Mouse (Mus musculus) hindlimb bud, embryonic 11.5 days (tissue): Measurements from ENCODE around the gene Rprd2.
A peak's percentile ranks its signal among the peaks of the same experiment; 100 is the strongest.
"Not testable (repeated sequence)": the region's sequence is repeated elsewhere in the genome, so short reads cannot be mapped to it uniquely, and the experiment has no call there.

Experiments
- DNase-seq: peaks from one replicate; pipeline ENCODE4 v3.0.0-alpha.2; 2012; ENCODE audit warnings: low read depth, low spot score; ENCODE audit errors: extremely low spot score

Rprd2 gene

DNA sequence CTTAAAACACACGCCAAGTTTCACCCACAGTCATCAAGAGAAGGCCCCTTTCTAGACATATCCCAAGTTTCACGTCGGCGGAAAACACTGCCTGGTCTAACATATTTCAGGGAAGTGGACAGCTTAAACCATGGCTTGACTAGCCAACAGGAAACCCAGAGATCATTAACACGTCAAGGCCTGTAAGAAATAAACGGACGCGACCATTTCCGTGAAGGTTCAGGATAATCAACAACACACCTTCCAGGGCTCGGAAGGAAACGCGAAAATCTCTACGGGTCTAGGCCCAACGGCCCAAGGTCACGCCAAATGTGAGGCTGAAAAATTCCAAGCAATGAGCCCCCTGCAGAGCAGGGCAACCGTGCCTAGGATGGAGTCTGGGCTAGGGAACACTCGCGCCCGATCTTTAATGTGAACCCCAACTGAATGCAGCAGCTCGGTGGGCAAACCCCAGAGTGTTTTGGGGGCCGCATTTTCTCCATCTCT is 594 bp downstream of the Rprd2 start:
- DNase-seq: peak; percentile 57

- DNase-seq: no peak
Measured at GRCm38 (mm10) chr3:95816681-95817080, 2.0 kb downstream of the Rprd2 start.

DNA sequence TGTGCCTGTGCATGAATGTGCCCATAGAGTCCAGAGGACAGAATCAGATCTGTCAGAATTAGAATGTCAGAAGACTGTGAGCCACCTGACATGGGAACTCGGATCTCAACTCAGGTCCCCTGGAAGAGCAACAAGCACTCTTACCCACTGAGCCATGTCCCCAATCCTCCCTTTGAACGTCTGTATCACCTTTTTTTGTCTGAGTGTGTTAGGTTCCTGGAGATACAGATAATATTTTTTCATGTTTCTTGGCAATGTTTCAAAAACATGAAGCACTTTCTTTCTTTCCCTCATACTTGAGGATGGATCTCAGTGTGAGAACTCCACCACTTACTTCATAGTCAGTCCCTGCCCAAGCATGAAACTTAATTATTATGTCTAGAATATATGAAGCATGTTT is 10.3 kb downstream of the Rprd2 start:
- no peak for DNase-seq

- DNase-seq: not testable (repeated sequence)
Measured at GRCm38 (mm10) chr3:95807630-95808029, 11.0 kb downstream of the Rprd2 start.

DNA sequence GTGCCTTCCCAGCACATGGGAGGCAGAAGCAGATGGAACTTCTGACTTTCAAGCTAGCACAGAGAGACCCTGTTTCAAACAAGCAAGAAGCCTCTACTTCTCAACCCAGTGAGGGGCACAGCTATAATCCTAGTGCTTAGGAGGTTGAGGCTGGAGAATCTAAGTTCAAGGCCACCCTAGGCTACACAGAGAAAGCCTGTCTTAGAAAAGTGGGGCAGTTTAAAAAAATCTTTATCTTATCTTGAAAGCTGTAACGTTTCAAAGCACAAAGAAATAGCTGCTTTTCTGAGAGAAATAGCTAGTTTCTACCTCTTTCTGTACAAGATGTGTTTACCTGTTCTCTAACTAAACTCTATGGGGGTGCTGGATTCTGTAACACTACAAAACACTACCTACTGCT is 12.0 kb downstream of the Rprd2 start:
- no peak for DNase-seq

DNA sequence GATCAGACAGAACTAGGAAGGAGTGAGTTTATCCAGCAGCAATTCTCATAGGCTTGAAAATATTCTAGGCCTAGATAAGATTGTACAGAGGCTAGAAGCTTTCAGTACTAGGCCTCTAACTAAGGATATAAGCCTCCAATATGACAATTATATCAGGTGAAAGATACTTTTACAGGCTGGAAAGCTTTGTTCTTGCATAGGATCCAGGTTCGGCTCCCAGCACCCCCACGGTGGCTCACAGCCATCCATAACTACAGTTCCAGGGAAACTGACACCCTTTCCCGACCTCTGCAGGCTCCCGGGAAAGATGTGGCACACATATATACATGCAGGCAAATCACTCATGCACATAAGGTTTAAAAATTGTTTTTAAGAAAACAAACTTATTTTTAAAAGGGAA is 14.8 kb downstream of the Rprd2 start:
- no peak for DNase-seq

- DNase-seq: no peak
Measured at GRCm38 (mm10) chr3:95798756-95799155, 19.9 kb downstream of the Rprd2 start.

- no peak for DNase-seq
Measured at GRCm38 (mm10) chr3:95794299-95794698, 24.4 kb downstream of the Rprd2 start.

DNA sequence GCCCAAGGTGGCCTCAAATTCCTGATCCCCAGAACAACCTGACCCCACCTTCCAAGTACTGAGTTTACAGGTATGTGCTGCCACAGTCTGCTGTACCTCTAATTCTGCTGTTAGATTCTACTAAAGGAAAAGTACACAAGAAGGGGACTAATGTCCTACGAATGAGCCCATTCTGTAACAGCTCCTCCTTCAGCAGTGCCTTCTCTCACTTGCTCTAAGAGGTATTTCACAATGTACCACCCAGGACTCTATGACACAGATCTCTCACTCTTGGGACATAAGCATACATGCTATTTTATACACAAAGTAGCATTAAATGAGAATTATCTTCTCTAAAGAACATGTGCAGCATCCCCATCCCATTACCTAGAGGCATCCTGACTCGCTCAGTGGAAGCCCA is 25.0 kb downstream of the Rprd2 start:
- DNase-seq: no peak

GRCm38 (mm10) chr3:95785501-95785900 is 33.2 kb downstream of the Rprd2 start:
- no peak for DNase-seq

- no peak for DNase-seq
Measured at GRCm38 (mm10) chr3:95771985-95772384, 46.7 kb downstream of the Rprd2 start.

- no peak for DNase-seq
Measured at GRCm38 (mm10) chr3:95765534-95765933, 53.1 kb downstream of the Rprd2 start.

- DNase-seq: no peak
Measured at GRCm38 (mm10) chr3:95763811-95764210, 54.9 kb downstream of the Rprd2 start.

GRCm38 (mm10) chr3:95762961-95763360 is 55.7 kb downstream of the Rprd2 start:
- no peak for DNase-seq

GRCm38 (mm10) chr3:95761771-95762170 is 56.9 kb downstream of the Rprd2 start:
- DNase-seq: no peak

DNA sequence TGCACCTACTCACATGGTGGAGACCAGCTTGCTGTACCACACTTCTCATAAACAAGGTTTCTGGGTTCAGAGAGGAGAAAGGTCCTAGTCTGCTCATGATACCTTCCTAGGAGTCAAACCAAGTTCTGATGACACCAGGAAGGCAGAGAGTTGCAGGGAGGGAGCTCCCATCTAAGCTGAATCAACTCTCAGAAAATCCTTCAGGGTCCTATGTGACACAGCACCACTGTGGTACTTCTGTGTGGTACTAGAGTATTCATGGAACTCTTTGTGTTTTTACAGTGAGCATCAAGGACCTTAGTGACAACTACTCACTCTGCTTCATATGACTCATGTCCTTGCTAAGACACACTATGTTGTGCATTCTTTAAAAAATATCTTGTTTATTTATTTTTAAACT is 58.0 kb downstream of the Rprd2 start:
- no peak for DNase-seq

GRCm38 (mm10) chr3:95760106-95760505 is 58.6 kb downstream of the Rprd2 start, which contains the start of gene Tars2:
Gene Tars2 (minus strand): TSS chr3:95760206.
- no peak for DNase-seq

DNA sequence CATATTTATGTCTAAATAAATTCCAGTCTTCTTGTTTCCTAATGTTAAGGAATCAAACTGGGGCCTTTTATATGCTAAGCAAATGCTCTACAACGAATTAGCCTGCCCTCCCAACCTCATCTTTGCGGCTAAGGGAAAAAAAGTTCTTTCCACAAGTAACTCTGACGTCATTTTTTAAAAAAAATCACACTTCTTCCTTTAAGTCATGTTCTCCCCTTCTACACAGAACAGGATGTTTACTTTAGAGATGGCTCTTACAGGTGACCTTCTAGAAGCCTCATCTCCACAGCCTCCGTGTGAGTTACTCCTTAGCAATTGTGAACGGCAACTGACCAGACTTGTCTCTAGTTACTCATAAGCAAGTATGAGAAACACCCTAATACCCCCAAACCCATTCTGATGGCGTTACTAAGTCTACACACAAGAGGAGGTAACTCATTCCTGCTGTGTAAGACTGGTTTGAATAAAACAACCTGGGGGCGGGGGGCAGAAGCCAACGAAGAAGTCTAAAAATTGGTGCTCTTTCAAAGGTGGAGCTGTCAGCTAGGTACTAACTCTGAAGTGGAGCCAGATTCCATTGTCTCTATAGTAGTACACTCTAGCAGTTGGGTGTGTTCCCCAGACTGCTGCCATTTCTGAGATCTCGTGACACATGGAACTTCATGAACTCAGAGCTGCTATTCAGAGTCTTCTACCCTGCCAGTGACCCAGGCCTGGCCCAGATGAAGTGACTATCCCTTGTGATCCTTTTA is 60.0 kb downstream of the Rprd2 start:
- DNase-seq: no peak

DNA sequence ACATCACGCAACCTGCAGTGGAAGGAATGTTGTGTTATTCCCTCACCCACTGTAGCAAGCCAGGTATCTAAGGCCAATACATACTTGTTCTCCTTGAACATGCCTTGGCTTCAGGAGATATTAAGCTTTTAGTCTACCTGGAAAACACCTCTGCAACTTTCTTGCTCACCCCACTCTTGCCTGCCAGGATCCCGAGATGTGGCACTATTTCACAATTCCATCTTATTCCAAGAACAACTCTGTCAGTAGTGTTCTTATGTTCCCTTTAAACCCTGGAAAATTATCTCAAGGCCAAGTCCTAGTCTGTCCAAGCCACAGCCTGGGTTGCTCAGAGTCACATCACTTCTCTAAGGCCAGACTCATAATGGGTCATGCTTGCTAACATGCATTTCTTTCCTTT is 61.9 kb downstream of the Rprd2 start:
- DNase-seq: no peak

DNA sequence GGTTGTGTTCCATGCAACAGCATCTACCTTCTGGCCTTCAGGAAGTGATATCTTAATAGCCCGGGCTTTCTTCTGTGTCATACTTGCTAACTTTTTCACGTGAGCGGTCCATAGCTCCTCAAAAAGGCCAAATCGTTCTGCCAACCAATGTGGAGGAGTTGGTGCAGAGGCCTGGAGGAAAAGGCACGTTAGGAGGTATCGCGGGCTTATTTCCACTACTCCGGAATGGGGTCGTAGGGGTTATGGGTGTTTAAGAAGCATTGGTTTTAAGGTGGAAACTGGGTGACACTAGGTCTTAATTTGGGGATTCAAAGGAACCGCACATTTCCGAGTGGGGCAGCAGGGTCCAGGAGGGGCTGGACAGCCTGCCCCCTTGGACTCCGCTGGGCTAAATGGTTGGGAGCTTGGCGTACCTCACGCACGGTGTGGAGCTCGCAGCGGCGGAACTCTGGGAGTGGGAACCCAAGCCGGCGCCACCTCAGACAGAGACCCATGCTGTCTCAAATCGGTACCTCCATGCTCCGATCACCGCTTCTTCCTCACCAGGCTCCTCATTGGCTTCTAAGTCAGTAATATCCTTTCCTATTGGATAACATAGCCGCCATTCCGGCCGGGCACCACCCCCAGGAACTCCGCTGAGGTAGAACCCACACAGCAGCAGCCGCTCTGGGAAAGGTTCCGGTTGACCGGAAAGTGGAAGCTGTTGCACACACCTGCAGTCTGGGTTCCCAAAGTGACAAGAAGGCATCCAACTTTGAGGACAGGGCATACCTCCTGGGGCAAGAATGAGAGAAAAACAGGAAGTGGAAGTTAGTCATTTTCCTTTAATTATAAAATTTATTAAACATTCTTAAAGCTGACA is 64.1 kb downstream of the Rprd2 start:
- peak; percentile 81 for DNase-seq

DNA sequence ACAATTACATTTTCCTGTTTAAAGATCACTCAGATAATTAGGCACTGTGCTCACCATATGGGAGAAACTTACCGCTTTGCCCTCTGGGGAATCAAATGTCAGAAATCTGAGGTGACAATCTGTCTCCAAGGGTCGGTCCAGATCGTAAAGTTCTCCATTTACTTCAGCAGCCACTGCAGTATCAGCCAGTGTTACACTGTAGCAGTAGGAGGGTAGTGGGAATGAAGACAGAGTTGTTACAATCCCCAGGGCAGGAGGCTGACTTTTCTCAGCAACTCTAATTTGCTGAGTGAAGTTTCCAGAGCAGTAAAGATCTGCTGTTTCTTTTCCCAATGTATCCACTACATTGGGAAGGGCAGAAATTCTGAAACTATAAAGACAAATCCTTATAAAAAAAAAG is 65.7 kb downstream of the Rprd2 start:
- DNase-seq: no peak

DNA sequence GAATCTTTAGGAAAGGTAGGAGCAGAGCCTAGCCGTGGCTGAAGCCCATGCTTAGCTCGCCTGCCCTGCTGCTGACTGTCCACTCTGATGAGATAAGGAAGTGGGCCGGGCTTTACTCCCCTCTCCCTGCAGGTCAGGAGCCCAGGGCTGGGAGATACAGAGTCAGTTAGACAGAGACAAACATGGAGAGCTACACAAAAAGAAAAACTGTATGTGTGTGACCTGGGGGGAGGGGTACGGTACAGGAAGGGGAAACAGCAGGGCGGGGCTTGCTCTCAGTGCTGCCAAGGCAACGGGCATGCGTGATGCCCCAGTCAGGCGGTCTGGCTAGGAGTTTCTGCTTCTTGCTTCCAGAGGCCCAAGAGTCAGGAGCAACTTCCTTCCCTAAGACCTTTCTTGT is 78.3 kb downstream of the Rprd2 start:
- DNase-seq: no peak
